Mouse (Mus musculus) liver, postnatal 0 days (tissue): Measurements from ENCODE around the gene Fam83g.

Source experiments
- CTCF ChIP-seq: sonication (generic); IDR thresholded peaks from 2 replicates; pipeline ENCODE4 v1.5.1; 2016; ENCODE audit warnings: antibody characterized with exemption, low read depth
- EP300 ChIP-seq: IDR thresholded peaks from 2 replicates; pipeline ENCODE4 v1.6.1; 2016; ENCODE audit warnings: antibody characterized with exemption, low read depth, mild to moderate bottlenecking

DNA sequence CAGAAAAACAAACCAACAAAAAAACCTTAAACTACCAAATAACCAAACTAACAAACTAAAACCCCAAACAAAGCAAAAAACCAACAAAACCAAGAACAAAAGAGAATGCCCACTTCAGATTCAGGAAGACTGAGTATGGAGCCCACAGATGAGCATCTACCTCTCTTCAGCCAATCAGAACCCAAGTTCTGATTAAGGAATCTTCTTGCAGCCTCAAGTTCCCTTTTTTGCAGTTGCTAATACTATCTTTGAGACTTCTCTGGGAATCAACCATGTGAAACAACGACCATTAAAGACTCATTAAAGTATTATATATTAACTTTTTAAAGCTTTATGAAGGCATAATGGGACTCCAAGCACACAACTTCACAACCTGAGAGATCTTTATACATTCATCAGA is 53.4 kb downstream of the Fam83g start:
- TF ChIP-seq CTCF: no peak
- no peak for TF ChIP-seq EP300
